Mouse (Mus musculus) cerebellum, adult 2 months (tissue): ENCODE measurements around the gene Smg6.

Experiments
- CTCF ChIP-seq: fragments of 200-500 bp; IDR thresholded peaks from 2 replicates; pipeline ENCODE4 v1.5.1; 2011; ENCODE audit warnings: low read depth, mild to moderate bottlenecking, control low read depth, low read length, moderate library complexity, borderline replicate concordance; ENCODE audit not compliant: insufficient read depth
- POLR2A ChIP-seq: fragments of 200-500 bp; IDR thresholded peaks from 2 replicates; pipeline ENCODE4 v1.6.1; 2011; ENCODE audit warnings: low read length, control low read depth, borderline replicate concordance; ENCODE audit not compliant: insufficient read depth

DNA sequence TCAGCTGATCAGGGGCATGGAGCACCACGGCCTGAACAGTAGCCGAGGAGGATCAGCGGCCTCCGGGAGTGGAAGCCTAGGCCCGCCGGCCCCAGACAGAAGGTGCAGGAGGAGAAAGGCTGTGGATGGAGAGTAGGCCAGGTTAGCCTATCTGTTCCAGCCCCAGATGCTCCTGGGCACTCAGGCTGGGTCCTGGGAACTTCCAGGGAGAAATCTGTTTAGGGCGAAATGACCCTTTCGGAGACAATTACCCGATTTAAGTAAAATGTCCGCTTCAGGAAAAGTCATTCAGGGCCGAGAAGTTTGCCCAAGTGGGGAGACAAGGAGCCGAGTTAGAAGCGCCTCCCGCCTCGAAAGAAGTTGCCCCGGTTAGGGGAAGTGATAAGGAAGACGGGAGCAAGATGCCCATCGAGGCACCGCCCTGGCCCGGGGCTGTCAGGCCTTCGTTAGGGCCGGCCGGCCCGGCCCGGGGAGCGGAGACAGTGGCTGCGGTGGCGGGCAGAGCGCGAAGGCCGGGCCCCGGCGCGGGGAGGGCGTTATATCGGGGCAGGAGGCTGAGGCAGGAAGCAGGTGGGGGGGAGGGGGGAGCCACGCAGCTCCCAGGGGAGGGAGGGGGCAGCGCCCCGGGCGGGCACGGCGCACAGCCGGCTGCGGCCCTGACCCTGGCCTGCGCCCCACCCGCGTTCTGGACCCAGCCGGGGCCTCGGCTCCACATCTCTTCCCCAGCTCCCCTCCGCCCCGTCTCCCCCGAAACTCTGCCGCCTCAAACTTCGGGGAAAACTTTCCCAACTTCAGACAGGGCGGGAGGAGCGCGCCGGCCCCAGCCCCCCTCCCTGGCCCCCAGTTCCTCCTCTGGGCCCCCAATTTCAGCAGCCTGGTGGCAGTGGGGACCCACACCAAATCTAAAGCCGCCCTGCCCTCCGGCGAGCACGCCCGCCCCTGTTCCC lies 242.3 kb downstream of the Smg6 start:
- TF ChIP-seq POLR2A (no peak), CTCF (no peak)
